Comparison of ENCODE assay signal across 8 mouse cellular contexts in the genomic region with DNA sequence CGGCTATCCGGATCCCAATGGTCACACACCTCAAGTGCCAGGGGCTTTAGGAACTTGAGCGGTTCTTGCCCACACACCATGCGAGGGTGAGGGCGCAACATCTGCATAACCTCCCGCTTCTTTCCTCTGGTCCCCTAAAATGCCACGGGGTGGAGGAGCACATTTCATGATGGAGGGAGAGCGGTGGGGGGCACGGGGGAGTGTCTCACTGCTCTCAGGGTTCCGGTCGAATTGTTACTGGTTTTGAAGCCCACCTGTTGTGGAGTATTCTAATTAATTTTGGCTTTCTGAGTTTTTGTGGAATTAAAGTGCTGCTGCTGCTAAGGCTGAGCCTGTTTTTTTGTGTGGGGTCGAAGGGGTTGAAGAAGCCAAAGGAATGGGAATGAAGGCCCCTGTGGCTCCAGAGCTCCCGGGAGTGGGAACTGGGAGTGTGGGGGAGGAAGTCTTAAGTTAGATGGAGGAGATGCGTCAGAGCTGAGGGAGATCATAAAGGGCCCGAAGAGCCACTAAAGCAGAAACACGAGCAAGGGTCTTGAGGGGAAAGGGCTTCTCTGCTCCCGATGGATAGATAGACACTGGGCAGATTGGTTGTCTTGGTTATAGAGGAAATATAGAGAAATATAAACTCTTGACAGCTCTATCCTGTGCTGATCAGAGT. TPM values are rescaled to one million over a fixed set of nuclear protein-coding genes. Genes with fewer than 3 reads are reported as not detected.
DNase-seq lines count a peak whose midpoint lies in the region; ATAC-seq lines count a peak whose summit lies in the region.

No protein-coding gene starts in this region.

- no peak overlapping the region for H3K27ac ChIP-seq in hindbrain, embryonic 14.5 days
- H3K27ac ChIP-seq in midbrain, embryonic 14.5 days (replicated peaks; ENCODE audit: low read depth, low read length) = no peak overlapping the region

- peak overlapping the region; percentile 54 for H3K4me3 ChIP-seq in hindbrain, embryonic 14.5 days (replicated peaks; ENCODE audit: low read length)
- peak overlapping the region; percentile 91 for H3K4me3 ChIP-seq in midbrain, embryonic 14.5 days (replicated peaks; ENCODE audit: low read depth, low read length)

- no peak for ATAC-seq in hindbrain, embryonic 14.5 days (ENCODE audit: low FRiP score)
- ATAC-seq in midbrain, embryonic 14.5 days (ENCODE audit: low FRiP score, low TSS enrichment) = no peak
- no peak for ATAC-seq in monocyte, adult 5-6 weeks (replicated peaks; ENCODE audit: insufficient number of reproducible peaks, low FRiP score, low TSS enrichment, poor library complexity, severe bottlenecking)
- ATAC-seq in granulocyte monocyte progenitor cell, adult 5-6 weeks (replicated peaks; ENCODE audit: poor library complexity, severe bottlenecking) = no peak

- H3K4me1 ChIP-seq in hindbrain, embryonic 14.5 days (replicated peaks; ENCODE audit: control insufficient read depth, insufficient read depth, low read length) = peaks cover 33% of the 10 kb centered on the region
- peaks cover 35% of the 10 kb centered on the region for H3K4me1 ChIP-seq in midbrain, embryonic 14.5 days (ENCODE audit: control insufficient read depth, insufficient read depth, low read length)

- peak; percentile 40 for DNase-seq in layer of hippocampus, adult 9-11 months
- DNase-seq in layer of hippocampus, adult 8-10 months (ENCODE audit: low spot score in 2 of 2) = no peak
- peak; percentile 25 to 50 for DNase-seq in cerebellum, postnatal 25 days
- no peak for DNase-seq in hindbrain, embryonic 14.5 days (ENCODE audit: low spot score)
- DNase-seq in midbrain, embryonic 14.5 days = no peak
- no peak for DNase-seq in left cerebral cortex, postnatal 25 days (ENCODE audit: low spot score in 2 of 2)

- H3K9me3 ChIP-seq in hindbrain, embryonic 14.5 days (ENCODE audit: control insufficient read depth, low read length) = no peaks in the 10 kb centered on the region
- no peaks in the 10 kb centered on the region for H3K9me3 ChIP-seq in midbrain, embryonic 14.5 days (ENCODE audit: control insufficient read depth, low read length)

- peak overlapping the region; percentile 85 for H3K9ac ChIP-seq in hindbrain, embryonic 14.5 days
- peak overlapping the region; percentile 91 for H3K9ac ChIP-seq in midbrain, embryonic 14.5 days (replicated peaks; ENCODE audit: low read length)

- 8% methylated on average over 17 of the region's 17 CpGs for WGBS in hindbrain, embryonic 14.5 days
- 5% methylated on average over 17 of the region's 17 CpGs for WGBS in midbrain, embryonic 14.5 days

- H3K36me3 ChIP-seq in hindbrain, embryonic 14.5 days (replicated peaks; ENCODE audit: control insufficient read depth, insufficient read depth) = no peaks in the 10 kb centered on the region
- H3K36me3 ChIP-seq in midbrain, embryonic 14.5 days (ENCODE audit: control insufficient read depth, insufficient read depth, low read length) = no peaks in the 10 kb centered on the region

- H3K4me2 ChIP-seq in hindbrain, embryonic 14.5 days (replicated peaks) = peak overlapping the region; percentile 80
- H3K4me2 ChIP-seq in midbrain, embryonic 14.5 days (ENCODE audit: low read length) = peak overlapping the region; percentile 94

- intact Hi-C loops in left cerebral cortex, postnatal 25 days (cut with DNase I) = loop anchor here (5.0 kb wide), 1 partner anchor 176 kb away; a partner anchor contains a TSS

- no peaks in the 10 kb centered on the region for H3K27me3 ChIP-seq in hindbrain, embryonic 14.5 days (ENCODE audit: control insufficient read depth, insufficient read depth, low read length)
- no peaks in the 10 kb centered on the region for H3K27me3 ChIP-seq in midbrain, embryonic 14.5 days (ENCODE audit: control insufficient read depth, insufficient read depth, low read length)

RNA-seq across cellular contexts. Expression of a gene that starts 1.9 kb away (rescaled TPM):
- total RNA-seq in layer of hippocampus, adult 8-10 months (2022) = 10 to 100 TPM; 30.8 to 33.3 (median 31.5) TPM
- polyA plus RNA-seq in hindbrain, embryonic 14.5 days (2014; fragmentation: Nextera tagmentation; extraction: Ambion mirVana) = 18.6 and 24.3 TPM in 2 replicates
- polyA plus RNA-seq in midbrain, embryonic 14.5 days (2014; fragmentation: Nextera tagmentation; extraction: Ambion mirVana) = 17.3 and 20.1 TPM in 2 replicates
- total RNA-seq in monocyte, adult 5-6 weeks (2017) = 12.4 to 16.1 TPM (median 13.3 TPM) in 3 replicates
- 2.0 and 11.4 TPM in 2 replicates for total RNA-seq in granulocyte monocyte progenitor cell, adult 5-6 weeks (2014; fragmentation: Nextera tagmentation)
- 9.4 TPM in 2 replicates for total RNA-seq in granulocyte monocyte progenitor cell, adult 5-6 weeks (2017)
- total RNA-seq in left cerebral cortex, postnatal 25 days (2021) = 10 to 100 TPM; 29.1 to 29.5 TPM

RNA-seq across cellular contexts. Expression of a gene that starts 9.2 kb away (rescaled TPM):
- total RNA-seq in layer of hippocampus, adult 8-10 months (2022) = 10 to 100 TPM; 14.8 to 21.0 (median 19.0) TPM
- polyA plus RNA-seq in hindbrain, embryonic 14.5 days (2014; fragmentation: Nextera tagmentation; extraction: Ambion mirVana) = 40.3 and 40.7 TPM in 2 replicates
- polyA plus RNA-seq in midbrain, embryonic 14.5 days (2014; fragmentation: Nextera tagmentation; extraction: Ambion mirVana) = 28.0 and 36.5 TPM in 2 replicates
- total RNA-seq in monocyte, adult 5-6 weeks (2017) = 1.1 TPM in 1 of 3 replicates, not detected in the others
- 15.1 and 48.9 TPM in 2 replicates for total RNA-seq in granulocyte monocyte progenitor cell, adult 5-6 weeks (2014; fragmentation: Nextera tagmentation)
- total RNA-seq in granulocyte monocyte progenitor cell, adult 5-6 weeks (2017) = 10.4 and 24.9 TPM in 2 replicates
- 10 to 100 TPM; 16.9 to 18.2 TPM for total RNA-seq in left cerebral cortex, postnatal 25 days (2021)

RNA-seq across cellular contexts. Expression of a gene that starts 15.9 kb away (rescaled TPM):
- 1 to 10 TPM in 2 of 4 experiments, under 1 TPM in 2; 0.52 to 1.6 (median 0.88) TPM for total RNA-seq in layer of hippocampus, adult 8-10 months (2022)
- 17.0 and 22.0 TPM in 2 replicates for polyA plus RNA-seq in hindbrain, embryonic 14.5 days (2014; fragmentation: Nextera tagmentation; extraction: Ambion mirVana)
- 14.6 and 29.6 TPM in 2 replicates for polyA plus RNA-seq in midbrain, embryonic 14.5 days (2014; fragmentation: Nextera tagmentation; extraction: Ambion mirVana)
- total RNA-seq in monocyte, adult 5-6 weeks (2017) = 1.1 to 8.3 TPM (median 4.8 TPM) in 3 replicates
- 80.2 and 105 TPM in 2 replicates for total RNA-seq in granulocyte monocyte progenitor cell, adult 5-6 weeks (2014; fragmentation: Nextera tagmentation)
- 102 and 122 TPM in 2 replicates for total RNA-seq in granulocyte monocyte progenitor cell, adult 5-6 weeks (2017)
- total RNA-seq in left cerebral cortex, postnatal 25 days (2021) = under 1 TPM; 0.73 to 0.99 TPM

RNA-seq across cellular contexts. Expression of a gene that starts 26.9 kb away (rescaled TPM):
- total RNA-seq in layer of hippocampus, adult 8-10 months (2022) = 100 to 1,000 TPM; 926 to 962 (median 934) TPM
- 324 and 368 TPM in 2 replicates for polyA plus RNA-seq in hindbrain, embryonic 14.5 days (2014; fragmentation: Nextera tagmentation; extraction: Ambion mirVana)
- 258 and 260 TPM in 2 replicates for polyA plus RNA-seq in midbrain, embryonic 14.5 days (2014; fragmentation: Nextera tagmentation; extraction: Ambion mirVana)
- 13.1 to 89.9 TPM (median 23.6 TPM) in 3 replicates for total RNA-seq in monocyte, adult 5-6 weeks (2017)
- 59.2 and 63.1 TPM in 2 replicates for total RNA-seq in granulocyte monocyte progenitor cell, adult 5-6 weeks (2014; fragmentation: Nextera tagmentation)
- total RNA-seq in granulocyte monocyte progenitor cell, adult 5-6 weeks (2017) = 7.2 and 8.6 TPM in 2 replicates
- 1,000 to 10,000 TPM; 1,099 to 1,151 TPM for total RNA-seq in left cerebral cortex, postnatal 25 days (2021)

RNA-seq across cellular contexts. Expression of a gene that starts 33.6 kb away (rescaled TPM):
- 100 to 1,000 TPM in 2 of 4 experiments, 10 to 100 TPM in 2; 91.2 to 107 (median 97.7) TPM for total RNA-seq in layer of hippocampus, adult 8-10 months (2022)
- polyA plus RNA-seq in hindbrain, embryonic 14.5 days (2014; fragmentation: Nextera tagmentation; extraction: Ambion mirVana) = 9.6 and 10.1 TPM in 2 replicates
- 9.3 and 13.1 TPM in 2 replicates for polyA plus RNA-seq in midbrain, embryonic 14.5 days (2014; fragmentation: Nextera tagmentation; extraction: Ambion mirVana)
- total RNA-seq in monocyte, adult 5-6 weeks (2017) = 44.9 to 89.7 TPM (median 81.1 TPM) in 3 replicates
- 10.3 and 11.7 TPM in 2 replicates for total RNA-seq in granulocyte monocyte progenitor cell, adult 5-6 weeks (2014; fragmentation: Nextera tagmentation)
- total RNA-seq in granulocyte monocyte progenitor cell, adult 5-6 weeks (2017) = 9.4 and 9.8 TPM in 2 replicates
- total RNA-seq in left cerebral cortex, postnatal 25 days (2021) = 100 to 1,000 TPM in 1 of 2 experiments, 10 to 100 TPM in 1; 98.9 to 108 TPM

Comparison
In these comparisons a context has a peak if more than half of its experiments do, and no peak if none do; other contexts are left out.
1. DNase-seq: peak in layer of hippocampus, adult 9-11 months (single experiment) and cerebellum, postnatal 25 days (2 of 2); none in layer of hippocampus, adult 8-10 months (0 of 2), hindbrain, embryonic 14.5 days (single experiment), midbrain, embryonic 14.5 days (single experiment) and left cerebral cortex, postnatal 25 days (0 of 2).